Mouse (Mus musculus) brown adipose tissue, adult 24 weeks (tissue): ENCODE results near the gene Tars. TPM values are rescaled to one million over a fixed set of nuclear protein-coding genes. Genes with fewer than 3 reads are reported as not detected.

ENCODE experiments used
- H3K27ac ChIP-seq: fragments of 200-500 bp; replicated peaks from 2 replicates; pipeline ENCODE4 v1.5.1; 2012; ENCODE audit warnings: low read depth, mild to moderate bottlenecking, low read length
- H3K4me1 ChIP-seq: fragments of 200-500 bp; 2 replicates; pipeline ENCODE4 v1.6.1; 2012; ENCODE audit warnings: low read length, mixed read lengths; ENCODE audit not compliant: control insufficient read depth, insufficient read depth, insufficient read length
- H3K4me3 ChIP-seq: fragments of 200-500 bp; 2 replicates; pipeline ENCODE4 v1.5.1; 2012; ENCODE audit warnings: low read depth, mild to moderate bottlenecking, low read length, moderate library complexity; ENCODE audit not compliant: insufficient read depth
- polyA plus RNA-seq: library from polyadenylated mRNA; stranded (reverse); fragments of >200 nt; gene quantifications from 2 replicates; pipeline ENCODE4 v1.2.4, GENCODE M21; 2012; ENCODE audit not compliant: missing spikeins, insufficient read depth, insufficient read length

Tars gene
- 34.7 and 35.3 TPM in 2 replicates for polyA plus RNA-seq

DNA sequence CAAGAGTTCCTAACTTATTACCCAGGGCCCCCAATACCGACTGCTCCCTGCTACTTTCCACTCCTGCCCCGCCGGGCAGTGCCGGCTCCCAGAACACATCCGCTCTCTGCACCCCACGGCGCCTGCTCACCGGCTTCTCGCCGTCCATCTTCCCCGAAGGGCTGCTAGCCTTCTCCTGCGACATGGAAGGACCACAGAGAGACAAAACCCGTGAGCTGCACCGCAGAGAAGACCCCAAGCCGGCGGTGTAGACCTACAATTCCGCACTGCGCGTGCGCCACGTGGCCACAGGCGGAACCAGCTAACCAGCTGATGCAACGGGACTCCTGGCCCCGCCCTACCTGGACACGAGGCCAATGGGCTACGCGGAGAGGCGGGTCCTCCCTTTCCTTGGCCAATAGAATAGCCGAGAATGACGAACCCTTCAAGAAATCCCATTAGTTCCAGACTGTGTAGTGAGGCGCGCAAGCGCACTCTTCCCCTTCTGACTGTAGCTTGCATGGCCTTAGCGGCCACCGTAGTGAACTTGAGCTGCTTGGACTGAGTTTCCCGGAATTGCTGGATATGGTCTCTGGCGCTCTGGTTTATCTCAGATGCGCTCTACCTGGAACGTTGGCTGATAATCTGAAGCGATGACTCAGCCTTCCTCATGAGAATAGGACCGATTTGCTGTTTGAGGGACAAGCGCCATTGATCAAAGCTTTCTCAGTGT, at the start of gene Tars:
Gene Tars (minus strand): TSS at position 310 of the 712 bp plus-strand sequence.
- peak within 1 kb of the TSS; percentile 92 for H3K4me3 ChIP-seq
- H3K4me1 ChIP-seq = peaks cover 6% of the 10 kb centered on the region; the same call in 1 of the 2 replicates
- H3K27ac ChIP-seq = peak within 1 kb of the TSS; percentile 50; the same call in 1 of the 2 replicates

DNA sequence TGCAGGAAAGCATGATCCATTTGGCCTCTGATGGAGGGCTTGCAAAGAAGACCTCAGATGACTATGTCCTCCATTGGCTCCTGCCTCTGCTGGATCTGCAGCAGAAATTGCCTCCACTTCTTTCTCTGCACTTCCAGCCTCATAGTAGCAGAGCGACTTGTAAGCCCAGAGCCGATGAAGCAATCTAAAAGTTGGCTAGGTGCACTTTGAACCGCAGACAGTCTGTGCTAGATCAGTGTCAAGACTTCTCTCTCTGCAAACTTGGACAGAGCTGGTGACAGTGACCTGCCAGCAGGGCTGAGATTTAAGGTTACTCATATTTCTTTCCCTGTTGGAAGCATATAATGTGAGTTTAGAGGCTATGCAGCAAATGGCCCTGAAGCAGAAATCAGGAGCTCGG, 37.9 kb upstream of the Tars start:
- H3K27ac ChIP-seq = no peak overlapping the region
- no peaks in the 10 kb centered on the region for H3K4me1 ChIP-seq
- no peak overlapping the region for H3K4me3 ChIP-seq

DNA sequence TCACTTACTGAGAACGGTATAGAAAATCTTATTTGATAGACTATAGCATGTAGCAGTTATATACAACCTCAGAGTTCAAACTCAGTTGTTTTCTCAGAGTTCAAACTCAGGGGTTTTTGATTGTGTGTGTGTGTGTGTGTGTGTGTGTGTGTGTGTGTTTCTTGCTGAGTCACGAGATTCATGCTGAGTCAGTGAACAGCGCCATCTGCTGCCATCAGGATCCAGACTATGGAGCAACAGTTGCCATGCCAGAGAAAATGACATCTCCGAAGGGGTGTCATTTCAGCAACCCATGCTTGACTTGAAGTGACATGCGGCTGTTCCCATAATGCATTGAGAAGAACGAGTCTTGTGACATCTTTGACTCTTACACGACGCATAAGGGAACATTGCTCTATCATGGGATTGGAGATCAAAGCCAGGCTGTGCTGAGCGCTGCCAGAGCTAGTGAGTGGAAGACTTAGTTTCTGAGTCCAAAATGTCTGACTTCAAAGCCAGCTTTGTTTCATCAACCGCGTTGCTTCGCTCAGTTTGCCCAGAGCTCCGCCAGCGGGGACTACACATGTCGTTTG, 37.3 kb upstream of the Tars start:
- Histone ChIP-seq H3K4me1 (no peaks in the 10 kb centered on the region), H3K27ac (no peak overlapping the region), H3K4me3 (no peak overlapping the region)

DNA sequence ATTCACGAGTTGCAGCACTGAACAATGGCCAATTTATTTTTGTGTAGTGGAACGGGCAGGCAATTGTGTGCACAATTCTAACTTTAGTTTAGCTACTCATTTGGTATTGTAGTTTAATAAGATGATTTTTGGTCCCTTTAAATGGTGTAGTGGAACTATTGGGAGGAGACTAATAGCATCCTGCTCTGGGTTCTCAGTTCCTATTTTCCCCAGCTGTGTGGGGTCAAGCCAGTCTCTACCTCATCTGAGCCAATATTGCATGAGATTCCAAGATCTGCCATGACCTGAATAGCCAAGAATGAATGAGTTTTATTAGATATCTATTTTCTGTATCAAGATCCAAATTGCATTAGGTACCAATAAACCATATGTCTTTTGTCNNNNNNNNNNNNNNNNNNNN, 27.4 kb upstream of the Tars start:
- H3K4me1 ChIP-seq = no peaks in the 10 kb centered on the region
- no peak overlapping the region for H3K4me3 ChIP-seq
- no peak overlapping the region for H3K27ac ChIP-seq

DNA sequence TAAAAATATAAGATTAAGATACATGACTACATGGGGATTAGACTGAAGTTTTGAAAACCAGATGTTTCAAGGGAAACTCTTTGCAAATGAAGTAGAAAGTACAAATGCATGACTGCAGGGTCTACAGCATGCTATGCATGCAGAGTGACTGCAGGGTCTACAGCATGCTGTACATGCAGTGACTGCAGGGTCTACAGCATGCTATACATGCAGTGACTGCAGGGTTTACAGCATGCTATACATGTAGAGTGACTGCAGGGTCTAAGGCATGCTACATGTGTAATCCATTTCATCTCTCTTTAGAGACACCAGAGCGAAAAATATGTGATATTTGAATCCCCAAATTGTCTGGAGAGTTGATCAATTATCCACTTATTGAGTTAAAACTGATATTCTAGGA, 14.0 kb upstream of the Tars start:
- no peak overlapping the region for H3K27ac ChIP-seq
- no peaks in the 10 kb centered on the region for H3K4me1 ChIP-seq
- H3K4me3 ChIP-seq = no peak overlapping the region

DNA sequence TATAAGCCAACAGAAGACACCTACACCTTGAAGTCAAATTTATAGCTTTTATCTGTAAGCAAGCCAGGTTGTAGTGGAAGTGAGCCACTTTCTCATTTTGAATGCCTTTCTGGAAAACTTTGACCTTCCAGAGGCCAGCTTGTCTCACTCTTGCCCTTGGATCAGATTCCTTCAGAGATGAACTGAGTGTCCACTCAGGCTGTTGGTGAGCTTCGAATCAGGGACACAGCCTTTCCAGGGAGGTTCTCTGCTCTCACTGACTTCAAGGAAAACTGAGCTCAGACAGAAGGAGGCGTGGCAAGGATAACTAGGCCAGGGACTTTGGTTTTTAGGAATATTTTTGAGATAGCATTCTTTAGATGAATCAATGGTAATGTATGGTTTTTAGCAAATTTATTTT, 13.1 kb upstream of the Tars start:
- no peaks in the 10 kb centered on the region for H3K4me1 ChIP-seq
- H3K4me3 ChIP-seq = no peak overlapping the region
- no peak overlapping the region for H3K27ac ChIP-seq

DNA sequence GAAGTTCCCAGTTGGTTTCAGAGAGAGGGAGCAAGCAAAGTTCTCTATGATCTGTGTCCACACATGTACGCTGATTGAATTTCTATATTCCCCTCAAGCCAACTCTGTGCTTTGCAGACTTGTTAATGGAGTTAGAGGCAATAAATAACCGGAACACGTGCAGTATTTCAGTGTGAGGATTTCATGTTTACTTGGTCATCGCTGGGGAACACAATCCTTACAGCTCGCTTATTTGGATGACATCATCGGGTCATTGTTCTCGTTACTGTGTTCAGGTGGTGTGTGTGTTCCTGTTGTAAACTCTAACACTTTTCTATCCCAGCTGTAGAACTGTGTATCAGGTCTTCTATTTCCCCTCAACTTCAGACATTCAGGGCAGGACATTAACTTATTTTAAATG, 12.4 kb upstream of the Tars start:
- Histone ChIP-seq H3K4me3 (no peak overlapping the region), H3K4me1 (no peaks in the 10 kb centered on the region), H3K27ac (no peak overlapping the region)

DNA sequence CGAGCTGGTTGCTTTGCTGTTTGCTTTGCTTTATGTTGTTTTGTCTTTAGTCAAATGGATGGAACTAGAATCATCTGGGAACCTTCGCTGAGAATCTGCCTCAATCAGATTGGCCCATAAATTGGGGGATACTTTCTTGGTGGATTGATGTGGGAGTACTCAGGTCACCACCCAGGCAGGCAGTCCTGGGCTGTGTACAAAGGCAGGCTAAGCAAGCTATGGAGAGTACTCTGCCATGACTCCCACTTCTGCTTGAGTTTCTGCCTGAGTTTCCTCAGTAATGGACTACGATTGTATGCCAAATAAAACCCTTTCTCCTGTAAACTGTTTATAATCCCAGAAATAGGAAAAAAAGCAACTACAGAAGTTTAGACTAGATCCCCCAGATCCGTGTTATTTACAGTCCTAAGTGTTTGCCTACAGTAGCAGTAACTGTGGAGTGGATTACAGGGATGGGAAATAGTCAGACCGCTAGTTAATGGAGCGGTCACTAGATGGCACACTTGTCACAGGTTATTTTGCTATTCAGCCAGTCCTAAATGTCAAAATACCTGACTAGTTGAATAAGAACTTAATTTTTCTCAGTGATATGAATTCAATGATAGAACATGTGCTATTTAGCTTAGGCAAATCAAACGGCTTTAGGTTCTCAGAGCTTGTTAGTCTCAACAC, 8.8 kb upstream of the Tars start:
- Histone ChIP-seq H3K27ac (no peak overlapping the region), H3K4me3 (no peak overlapping the region), H3K4me1 (no peaks in the 10 kb centered on the region)

DNA sequence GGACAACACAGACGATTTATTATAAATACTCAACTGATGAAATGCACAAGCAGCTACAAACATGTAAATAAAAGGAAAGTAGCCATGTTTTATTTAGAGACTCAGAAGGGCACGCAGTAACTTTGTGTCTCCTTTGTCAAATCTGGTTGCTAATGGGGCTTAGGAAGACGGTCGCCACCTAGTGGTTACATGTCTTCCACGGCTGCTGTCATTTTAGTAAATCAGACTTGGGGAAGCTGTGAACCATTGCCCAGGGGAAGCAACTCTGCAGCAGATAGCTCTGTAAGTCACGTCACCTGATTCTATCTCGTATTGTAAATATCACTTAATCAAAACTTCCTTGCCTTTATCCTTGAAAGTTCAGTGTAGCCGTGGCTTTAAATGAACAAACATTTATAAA, 7.9 kb upstream of the Tars start:
- H3K4me1 ChIP-seq = no peaks in the 10 kb centered on the region
- H3K4me3 ChIP-seq = no peak overlapping the region
- no peak overlapping the region for H3K27ac ChIP-seq

DNA sequence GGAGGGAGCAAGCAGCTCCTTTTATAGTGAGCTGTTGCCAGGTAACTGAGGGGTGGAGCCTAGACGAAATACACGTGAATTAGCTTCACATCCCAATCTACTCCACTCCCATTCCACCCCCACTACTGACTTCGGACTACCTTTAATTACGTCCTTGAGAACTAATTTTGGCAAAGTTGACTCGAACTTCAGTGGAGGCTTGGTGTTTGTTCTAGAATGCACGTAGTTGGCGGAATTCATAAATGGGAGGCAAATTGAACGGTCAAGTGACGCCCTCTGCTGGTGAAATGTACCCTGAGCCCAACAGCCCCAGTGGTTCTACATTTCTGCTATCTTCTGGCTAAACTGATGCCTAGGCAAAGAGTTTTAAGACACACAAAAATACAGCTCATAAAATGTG, 7.3 kb upstream of the Tars start:
- H3K4me3 ChIP-seq = no peak overlapping the region
- no peaks in the 10 kb centered on the region for H3K4me1 ChIP-seq

DNA sequence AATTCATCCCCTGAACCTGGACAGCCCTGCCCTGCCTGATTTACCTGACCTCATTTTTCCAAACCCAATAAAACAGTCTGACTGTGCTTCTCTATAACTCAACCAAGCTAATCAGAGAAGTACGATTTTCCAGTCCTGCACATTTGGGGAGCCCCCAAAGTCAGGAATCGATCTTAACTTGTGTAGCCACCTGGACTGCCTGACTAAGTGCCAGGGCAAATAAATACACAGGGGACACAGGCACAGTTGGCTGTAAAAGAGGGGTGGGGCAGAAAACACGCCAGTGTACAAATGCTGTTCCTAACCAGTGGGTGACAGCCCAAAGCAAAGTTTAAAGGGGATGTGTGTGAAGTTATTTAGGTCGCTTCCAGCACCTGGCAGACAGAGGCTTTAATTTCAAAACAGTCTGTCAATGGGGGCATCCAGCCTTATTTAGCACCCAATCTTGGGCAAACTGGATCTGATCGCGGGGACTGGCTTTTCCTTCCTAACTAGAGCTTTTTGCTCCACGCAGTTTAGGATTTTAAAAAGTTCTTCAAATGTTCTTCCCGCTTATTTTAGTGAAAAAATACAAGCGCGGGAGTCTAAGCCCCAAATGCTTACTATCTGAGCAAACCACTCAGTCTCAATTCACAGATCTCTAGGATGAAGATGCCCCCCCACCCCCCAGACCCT, 652 bp downstream of the Tars start:
- Histone ChIP-seq H3K4me1 (peaks cover 6% of the 10 kb centered on the region; the same call in 1 of the 2 replicates), H3K27ac (no peak overlapping the region), H3K4me3 (peak overlapping the region; percentile 92)

More for the DNA sequence above, 7.3 kb upstream of the Tars start:
- H3K27ac ChIP-seq = no peak overlapping the region

DNA sequence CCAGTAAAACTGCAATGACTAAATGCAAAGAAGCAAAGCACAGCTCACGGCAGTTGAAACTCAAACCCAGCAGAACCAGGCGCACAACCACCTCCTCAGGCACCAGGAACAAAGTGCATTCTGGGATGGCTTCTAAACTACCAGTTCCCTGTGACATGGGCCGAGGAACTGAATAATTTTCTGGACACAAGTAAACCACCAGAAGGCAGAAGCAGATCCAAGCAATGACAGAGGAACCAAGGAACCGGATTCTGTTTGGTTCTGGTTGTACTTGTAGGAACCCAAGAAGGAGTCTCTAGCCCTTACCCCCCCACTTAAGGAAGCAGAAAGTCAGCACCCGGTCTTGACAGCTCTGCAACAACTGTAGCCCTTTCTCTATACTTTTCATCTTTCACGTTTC, 3.0 kb downstream of the Tars start:
- Histone ChIP-seq H3K4me3 (no peak overlapping the region), H3K4me1 (peaks cover 6% of the 10 kb centered on the region; the same call in 1 of the 2 replicates), H3K27ac (no peak overlapping the region)

DNA sequence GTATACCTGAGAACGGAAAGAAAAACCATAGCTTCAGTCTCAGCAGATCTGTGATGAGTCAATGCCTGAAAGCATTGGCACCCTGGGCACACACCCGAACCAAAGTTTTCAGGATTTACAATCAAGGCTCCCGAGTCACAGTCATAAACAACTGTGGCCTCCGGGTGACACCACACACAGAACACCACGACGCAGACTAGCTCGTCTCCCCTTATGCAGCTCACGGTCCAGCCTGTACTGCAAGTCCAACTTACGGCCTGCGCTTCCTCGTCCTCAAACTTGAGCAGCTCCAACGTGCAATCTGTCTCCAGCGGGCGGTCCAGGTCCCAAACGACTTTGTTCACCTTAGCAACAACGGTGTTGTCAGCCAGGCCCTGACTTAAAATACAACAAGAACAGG, 6.6 kb downstream of the Tars start:
- no peaks in the 10 kb centered on the region for H3K4me1 ChIP-seq
- H3K4me3 ChIP-seq = no peak overlapping the region
- no peak overlapping the region for H3K27ac ChIP-seq

DNA sequence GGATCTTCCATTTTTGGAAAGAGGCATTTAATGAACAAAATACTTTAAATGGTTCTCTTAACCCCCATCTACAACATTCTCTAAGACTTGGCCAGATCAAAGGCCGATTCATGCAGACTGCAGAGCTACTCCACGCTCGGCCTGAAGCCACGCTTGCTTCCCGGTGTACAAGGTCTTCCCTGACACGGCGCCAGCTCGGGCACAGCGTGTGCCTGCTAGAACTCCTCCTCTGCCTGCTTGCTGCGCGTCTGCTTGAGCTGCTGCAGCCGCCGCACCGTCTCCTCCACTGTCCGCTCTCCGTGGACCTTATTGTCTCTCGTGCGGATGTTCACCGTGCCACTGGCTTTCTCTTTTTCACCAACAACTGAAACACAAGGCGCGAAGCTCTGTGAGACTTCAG, 15.7 kb downstream of the Tars start:
- H3K27ac ChIP-seq = no peak overlapping the region
- no peaks in the 10 kb centered on the region for H3K4me1 ChIP-seq
- no peak overlapping the region for H3K4me3 ChIP-seq

DNA sequence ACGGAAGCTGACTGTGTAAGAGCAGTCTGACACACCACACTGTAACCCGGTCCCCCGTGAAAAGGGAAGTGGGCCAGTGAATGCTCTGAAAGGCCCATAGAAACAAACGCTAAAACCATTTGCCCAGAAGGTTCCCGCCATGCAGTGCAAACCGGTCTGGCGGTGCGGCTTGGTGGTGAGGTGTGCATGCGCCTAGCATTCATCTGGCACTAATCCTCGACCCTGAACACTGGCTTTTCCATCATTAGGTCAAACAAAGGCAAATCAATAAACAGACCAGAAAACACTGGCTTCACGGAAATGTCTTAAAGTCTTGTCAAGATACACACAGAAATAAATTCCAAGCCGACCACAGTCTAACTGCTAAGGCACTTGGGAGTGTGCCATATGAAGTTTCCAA, 16.9 kb downstream of the Tars start:
- no peak overlapping the region for H3K27ac ChIP-seq
- H3K4me3 ChIP-seq = no peak overlapping the region
- no peaks in the 10 kb centered on the region for H3K4me1 ChIP-seq
